Mouse (Mus musculus): ENCODE data around the gene Cadps2. TPM values are rescaled to one million over a fixed set of nuclear protein-coding genes. Genes with fewer than 3 reads are reported as not detected.

Gene Cadps2
- not detected for total RNA-seq (2018; cell fraction: chromatin; rRNA removed)
- total RNA-seq (2018; cell fraction: cytosol; rRNA removed) = under 1 TPM in 1 of 26 experiments, not detected in 25; 0.06 TPM
- total RNA-seq (2018; cell fraction: nucleus; rRNA removed) = not detected
- not detected in 3 replicates for polyA plus RNA-seq (2018)

GRCm38 (mm10) chr6:23839009-23839811 is at the start of gene Cadps2:
Gene Cadps2, minus strand, starts transcription at chr6:23839421.
- Histone ChIP-seq H3K27ac (no peak within 1 kb of the TSS), H3K4me3 (ENCODE audit: inconsistent target) (no peak within 1 kb of the TSS), H3K36me3 (ENCODE audit: inconsistent target) (no peaks in the 10 kb centered on the region), H3K79me2 (ENCODE audit: inconsistent target) (no peaks in the 10 kb centered on the region)
- WGBS (ENCODE audit: missing documents) = under 1% methylated on average over 103 of the region's 114 CpGs

GRCm38 (mm10) chr6:23886418-23886817 is 47.2 kb upstream of the Cadps2 start:
- no peak overlapping the region for H3K4me3 ChIP-seq (ENCODE audit: inconsistent target)
- H3K27ac ChIP-seq = no peak overlapping the region
- no peaks in the 10 kb centered on the region for H3K79me2 ChIP-seq (ENCODE audit: inconsistent target)
- H3K36me3 ChIP-seq (ENCODE audit: inconsistent target) = no peaks in the 10 kb centered on the region
- 15% methylated on average over 6 of the region's 6 CpGs for WGBS (ENCODE audit: missing documents)

GRCm38 (mm10) chr6:23876765-23877408 is 37.7 kb upstream of the Cadps2 start:
- Histone ChIP-seq H3K27ac (no peak overlapping the region), H3K4me3 (ENCODE audit: inconsistent target) (no peak overlapping the region), H3K36me3 (ENCODE audit: inconsistent target) (no peaks in the 10 kb centered on the region), H3K79me2 (ENCODE audit: inconsistent target) (no peaks in the 10 kb centered on the region)
- 98% methylated on average over 4 of the region's 4 CpGs for WGBS (ENCODE audit: missing documents)

GRCm38 (mm10) chr6:23876363-23876762 is 37.1 kb upstream of the Cadps2 start:
- Histone ChIP-seq H3K27ac (no peak overlapping the region), H3K79me2 (ENCODE audit: inconsistent target) (no peaks in the 10 kb centered on the region), H3K4me3 (ENCODE audit: inconsistent target) (no peak overlapping the region), H3K36me3 (ENCODE audit: inconsistent target) (no peaks in the 10 kb centered on the region)
- 85% methylated on average over 4 of the region's 4 CpGs for WGBS (ENCODE audit: missing documents)

GRCm38 (mm10) chr6:23873812-23874211 is 34.6 kb upstream of the Cadps2 start:
- no peaks in the 10 kb centered on the region for H3K79me2 ChIP-seq (ENCODE audit: inconsistent target)
- no peak overlapping the region for H3K27ac ChIP-seq
- no peak overlapping the region for H3K4me3 ChIP-seq (ENCODE audit: inconsistent target)
- WGBS (ENCODE audit: missing documents) = 88% methylated on average over 4 of the region's 4 CpGs
- no peaks in the 10 kb centered on the region for H3K36me3 ChIP-seq (ENCODE audit: inconsistent target)

- 68% methylated on average over 2 of the region's 3 CpGs for WGBS (ENCODE audit: missing documents)
- Histone ChIP-seq H3K27ac (no peak overlapping the region), H3K79me2 (ENCODE audit: inconsistent target) (no peaks in the 10 kb centered on the region), H3K36me3 (ENCODE audit: inconsistent target) (no peaks in the 10 kb centered on the region), H3K4me3 (ENCODE audit: inconsistent target) (no peak overlapping the region)
Observed at GRCm38 (mm10) chr6:23873231-23873630, 34.0 kb upstream of the Cadps2 start.

- no peak overlapping the region for H3K4me3 ChIP-seq (ENCODE audit: inconsistent target)
- H3K36me3 ChIP-seq (ENCODE audit: inconsistent target) = no peaks in the 10 kb centered on the region
- H3K79me2 ChIP-seq (ENCODE audit: inconsistent target) = no peaks in the 10 kb centered on the region
- H3K27ac ChIP-seq = no peak overlapping the region
Observed at GRCm38 (mm10) chr6:23869971-23870370, 30.8 kb upstream of the Cadps2 start.

- no peak overlapping the region for H3K27ac ChIP-seq
- WGBS (ENCODE audit: missing documents) = 89% methylated on average over 7 of the region's 7 CpGs
Observed at GRCm38 (mm10) chr6:23866298-23866697, 27.1 kb upstream of the Cadps2 start.

GRCm38 (mm10) chr6:23853464-23853863 is 14.2 kb upstream of the Cadps2 start:
- WGBS (ENCODE audit: missing documents) = 94% methylated on average over 11 of the region's 11 CpGs
- H3K36me3 ChIP-seq (ENCODE audit: inconsistent target) = no peaks in the 10 kb centered on the region
- no peaks in the 10 kb centered on the region for H3K79me2 ChIP-seq (ENCODE audit: inconsistent target)
- no peak overlapping the region for H3K27ac ChIP-seq
- no peak overlapping the region for H3K4me3 ChIP-seq (ENCODE audit: inconsistent target)

More at GRCm38 (mm10) chr6:23866298-23866697, 27.1 kb upstream of the Cadps2 start:
- Histone ChIP-seq H3K79me2 (ENCODE audit: inconsistent target) (no peaks in the 10 kb centered on the region), H3K4me3 (ENCODE audit: inconsistent target) (no peak overlapping the region), H3K36me3 (ENCODE audit: inconsistent target) (no peaks in the 10 kb centered on the region)

GRCm38 (mm10) chr6:23840001-23840400 is 780 bp upstream of the Cadps2 start:
- no peak overlapping the region for H3K27ac ChIP-seq
- 2% methylated on average over 15 of the region's 15 CpGs for WGBS (ENCODE audit: missing documents)
- no peak overlapping the region for H3K4me3 ChIP-seq (ENCODE audit: inconsistent target)
- H3K79me2 ChIP-seq (ENCODE audit: inconsistent target) = no peaks in the 10 kb centered on the region
- no peaks in the 10 kb centered on the region for H3K36me3 ChIP-seq (ENCODE audit: inconsistent target)

- Histone ChIP-seq H3K79me2 (ENCODE audit: inconsistent target) (no peaks in the 10 kb centered on the region), H3K27ac (no peak overlapping the region), H3K36me3 (ENCODE audit: inconsistent target) (no peaks in the 10 kb centered on the region), H3K4me3 (ENCODE audit: inconsistent target) (no peak overlapping the region)
- 5% methylated on average over 32 of the region's 35 CpGs for WGBS (ENCODE audit: missing documents)
Observed at GRCm38 (mm10) chr6:23838401-23839008, 716 bp downstream of the Cadps2 start.

GRCm38 (mm10) chr6:23837631-23838030 is 1.6 kb downstream of the Cadps2 start:
- Histone ChIP-seq H3K4me3 (ENCODE audit: inconsistent target) (no peak overlapping the region), H3K36me3 (ENCODE audit: inconsistent target) (no peaks in the 10 kb centered on the region), H3K27ac (no peak overlapping the region), H3K79me2 (ENCODE audit: inconsistent target) (no peaks in the 10 kb centered on the region)
- 94% methylated on average over 7 of the region's 7 CpGs for WGBS (ENCODE audit: missing documents)

GRCm38 (mm10) chr6:23837127-23837526 is 2.1 kb downstream of the Cadps2 start:
- Histone ChIP-seq H3K36me3 (ENCODE audit: inconsistent target) (no peaks in the 10 kb centered on the region), H3K4me3 (ENCODE audit: inconsistent target) (no peak overlapping the region), H3K79me2 (ENCODE audit: inconsistent target) (no peaks in the 10 kb centered on the region), H3K27ac (no peak overlapping the region)
- WGBS (ENCODE audit: missing documents) = 96% methylated on average over 5 of the region's 5 CpGs

- no peaks in the 10 kb centered on the region for H3K79me2 ChIP-seq (ENCODE audit: inconsistent target)
- no peak overlapping the region for H3K27ac ChIP-seq
- 62% methylated on average over 2 of the region's 2 CpGs for WGBS (ENCODE audit: missing documents)
- H3K4me3 ChIP-seq (ENCODE audit: inconsistent target) = no peak overlapping the region
- H3K36me3 ChIP-seq (ENCODE audit: inconsistent target) = no peaks in the 10 kb centered on the region
Observed at GRCm38 (mm10) chr6:23836694-23837093, 2.5 kb downstream of the Cadps2 start.

GRCm38 (mm10) chr6:23835552-23835951 is 3.7 kb downstream of the Cadps2 start:
- Histone ChIP-seq H3K36me3 (ENCODE audit: inconsistent target) (no peaks in the 10 kb centered on the region), H3K4me3 (ENCODE audit: inconsistent target) (no peak overlapping the region), H3K79me2 (ENCODE audit: inconsistent target) (no peaks in the 10 kb centered on the region), H3K27ac (no peak overlapping the region)
- WGBS (ENCODE audit: missing documents) = 93% methylated on average over 3 of the region's 4 CpGs

Measured in macrophage (primary cell).